Mouse (Mus musculus): ENCODE results near the gene Eef1b2. TPM values are rescaled to one million over a fixed set of nuclear protein-coding genes. Genes with fewer than 3 reads are reported as not detected.

Gene Eef1b2
- polyA plus RNA-seq, 1 experiment from 2014 or later, result 472 TPM

DNA sequence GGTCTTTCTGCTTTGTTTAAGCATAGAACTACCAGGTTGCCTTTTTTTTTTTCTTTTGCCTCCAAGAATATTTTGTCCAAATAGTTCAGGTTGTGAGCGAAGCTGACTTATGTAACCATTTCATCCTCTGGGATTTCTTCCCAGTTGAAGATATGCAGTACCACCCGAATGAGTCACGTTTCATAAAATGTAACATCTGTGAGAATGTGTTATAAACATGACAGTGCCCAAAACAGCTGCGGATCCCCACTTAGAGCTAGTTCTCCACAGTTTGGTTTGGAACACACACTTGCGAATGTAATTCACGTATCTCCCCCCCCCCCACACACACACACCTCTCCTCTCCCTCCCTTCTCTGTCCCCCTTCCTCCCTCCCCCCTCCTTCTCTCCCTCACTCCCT is 22.8 kb downstream of the Eef1b2 start:
- no peak for ATAC-seq (ENCODE audit: low FRiP score)
- no peaks in the 10 kb centered on the region; the same call in 1 of the 2 replicates for H3K36me3 ChIP-seq
- no peak overlapping the region for H3K27ac ChIP-seq
- 96% methylated on average over 6 of the region's 6 CpGs for WGBS
- H3K27me3 ChIP-seq, result no peaks in the 10 kb centered on the region
- no peak overlapping the region for H3K4me2 ChIP-seq
- peaks cover 13% of the 10 kb centered on the region for H3K4me1 ChIP-seq (replicated peaks)
- peaks cover 10% of the 10 kb centered on the region; the same call in 1 of the 2 replicates for H3K9me3 ChIP-seq
- no peak overlapping the region for H3K4me3 ChIP-seq
- H3K9ac ChIP-seq, result no peak overlapping the region

DNA sequence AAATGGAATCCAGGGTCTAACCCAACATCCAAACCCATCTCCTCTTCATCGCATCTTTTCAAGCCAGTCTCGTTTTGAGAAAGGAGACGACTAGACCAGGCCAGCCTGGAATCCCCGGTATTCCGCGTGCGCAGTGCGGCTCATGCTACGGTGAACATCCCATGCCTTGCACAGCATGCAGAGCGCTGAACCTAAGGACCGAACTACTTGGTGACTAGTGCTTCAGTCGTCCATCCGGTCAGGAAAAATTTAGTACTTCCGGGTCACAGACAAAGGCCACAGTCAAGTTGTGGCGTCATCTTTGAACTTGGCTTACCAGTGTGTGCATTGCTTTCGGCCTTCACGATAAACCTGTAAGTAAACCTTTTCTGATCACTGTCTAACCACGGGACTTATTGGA is 23.7 kb downstream of the Eef1b2 start:
- no peaks in the 10 kb centered on the region; the same call in 1 of the 2 replicates for H3K36me3 ChIP-seq

DNA sequence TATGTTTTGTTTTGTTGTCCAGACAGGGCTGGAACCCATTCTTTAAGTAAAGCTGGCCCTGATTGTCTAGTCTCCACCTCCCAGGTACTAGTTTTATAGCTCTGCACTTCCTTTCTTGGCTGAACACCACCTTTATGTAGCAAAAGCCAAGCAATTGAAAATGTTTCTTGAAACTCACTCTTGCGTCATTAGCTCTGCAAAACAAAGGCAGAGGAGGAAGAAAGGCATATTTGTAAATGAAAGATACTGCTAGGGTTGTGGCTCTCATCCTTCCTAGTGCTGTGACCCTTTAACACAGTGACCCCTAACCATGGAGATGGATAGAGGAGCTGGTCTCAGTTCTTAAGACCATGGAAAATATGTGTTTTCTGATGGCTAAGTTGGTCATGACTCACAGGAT is 25.0 kb downstream of the Eef1b2 start:
- 61% methylated on average over 1 of the region's 1 CpGs for WGBS
- Histone ChIP-seq H3K4me3 (no peak overlapping the region), H3K4me2 (no peak overlapping the region), H3K27ac (no peak overlapping the region), H3K36me3 (no peaks in the 10 kb centered on the region; the same call in 1 of the 2 replicates), H3K9ac (no peak overlapping the region), H3K4me1 (replicated peaks) (peaks cover 24% of the 10 kb centered on the region), H3K9me3 (peaks cover 10% of the 10 kb centered on the region; the same call in 1 of the 2 replicates), H3K27me3 (no peaks in the 10 kb centered on the region)
- ATAC-seq (ENCODE audit: low FRiP score), result no peak

More for the DNA sequence above, 23.7 kb downstream of the Eef1b2 start:
- H3K4me1 ChIP-seq (replicated peaks), result peaks cover 23% of the 10 kb centered on the region
- no peak overlapping the region for H3K9ac ChIP-seq
- no peak overlapping the region for H3K4me2 ChIP-seq
- 95% methylated on average over 18 of the region's 18 CpGs for WGBS
- no peak overlapping the region for H3K27ac ChIP-seq
- no peak overlapping the region for H3K4me3 ChIP-seq
- no peaks in the 10 kb centered on the region for H3K27me3 ChIP-seq
- ATAC-seq (ENCODE audit: low FRiP score), result no peak
- H3K9me3 ChIP-seq, result peaks cover 10% of the 10 kb centered on the region; the same call in 1 of the 2 replicates

DNA sequence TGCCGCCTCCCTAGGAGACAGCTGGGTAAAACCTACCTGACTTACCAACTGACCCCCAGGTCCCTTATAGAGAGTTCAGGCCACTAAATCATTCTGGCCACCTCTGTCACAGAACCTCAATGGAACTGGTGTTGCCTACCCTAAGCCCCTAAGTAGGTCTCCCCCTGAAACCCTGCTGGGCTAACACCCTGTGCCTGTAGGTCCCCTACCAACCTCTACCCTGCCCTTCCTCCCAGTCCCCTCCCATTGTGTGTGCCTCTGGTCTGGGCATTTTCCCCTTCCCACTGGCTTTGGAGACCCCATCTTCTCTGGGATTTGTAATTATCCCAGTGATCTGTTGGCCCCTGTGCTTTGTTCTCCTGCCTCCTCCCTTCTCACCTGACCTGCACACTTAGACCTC is 26.8 kb downstream of the Eef1b2 start:
- Histone ChIP-seq H3K36me3 (no peaks in the 10 kb centered on the region; the same call in 1 of the 2 replicates), H3K4me1 (replicated peaks) (peaks cover 24% of the 10 kb centered on the region), H3K27me3 (no peaks in the 10 kb centered on the region), H3K9me3 (peaks cover 10% of the 10 kb centered on the region; the same call in 1 of the 2 replicates), H3K27ac (peak overlapping the region; percentile 88), H3K4me3 (no peak overlapping the region), H3K4me2 (no peak overlapping the region), H3K9ac (peak overlapping the region; percentile 58)
- ATAC-seq (ENCODE audit: low FRiP score), result peak; percentile 62; the same call in 1 of the 2 replicates
- WGBS, result 79% methylated on average over 1 of the region's 1 CpGs

DNA sequence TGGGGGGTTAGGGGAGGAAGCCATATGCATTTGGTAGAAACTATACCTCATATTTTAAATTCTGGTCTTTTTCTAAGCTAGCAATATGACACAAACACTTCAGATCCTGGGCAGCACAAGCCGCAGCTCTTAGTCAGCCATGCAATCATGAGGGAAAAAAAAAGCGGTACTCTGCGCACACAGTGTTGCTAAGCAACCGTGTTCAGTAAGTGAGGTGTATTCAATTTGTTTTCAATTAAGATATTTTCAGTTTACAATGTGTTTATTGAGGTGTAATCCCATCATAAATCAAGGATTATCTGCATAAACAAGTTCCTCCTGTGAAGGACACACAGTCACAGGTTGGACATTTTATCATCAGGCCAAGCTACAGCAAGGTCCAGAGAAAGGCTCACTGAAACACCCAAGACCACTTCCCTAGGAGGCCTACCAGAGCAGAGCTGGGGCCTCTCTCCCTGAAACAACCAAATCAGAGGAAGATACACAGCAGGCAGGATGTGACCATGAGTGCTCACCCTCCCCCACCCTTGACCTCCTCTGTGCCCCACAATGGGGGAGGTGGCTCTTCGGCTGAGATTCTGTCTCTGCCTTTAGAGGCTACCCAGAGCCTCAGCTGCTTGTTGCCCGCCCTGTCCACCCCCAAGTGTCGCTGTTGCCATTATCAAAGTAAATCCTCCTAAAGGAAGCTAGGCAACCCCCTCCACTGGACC is 27.5 kb downstream of the Eef1b2 start:
- no peaks in the 10 kb centered on the region; the same call in 1 of the 2 replicates for H3K36me3 ChIP-seq
- H3K4me1 ChIP-seq (replicated peaks), result peaks cover 24% of the 10 kb centered on the region
- H3K27ac ChIP-seq, result peak overlapping the region; percentile 88
- H3K27me3 ChIP-seq, result no peaks in the 10 kb centered on the region
- peak overlapping the region; percentile 58; the same call in 1 of the 2 replicates for H3K9ac ChIP-seq
- 4% methylated on average over 7 of the region's 7 CpGs for WGBS
- peak; percentile 87 for ATAC-seq (ENCODE audit: low FRiP score)
- H3K4me2 ChIP-seq, result no peak overlapping the region
- peaks cover 10% of the 10 kb centered on the region; the same call in 1 of the 2 replicates for H3K9me3 ChIP-seq
- no peak overlapping the region for H3K4me3 ChIP-seq

DNA sequence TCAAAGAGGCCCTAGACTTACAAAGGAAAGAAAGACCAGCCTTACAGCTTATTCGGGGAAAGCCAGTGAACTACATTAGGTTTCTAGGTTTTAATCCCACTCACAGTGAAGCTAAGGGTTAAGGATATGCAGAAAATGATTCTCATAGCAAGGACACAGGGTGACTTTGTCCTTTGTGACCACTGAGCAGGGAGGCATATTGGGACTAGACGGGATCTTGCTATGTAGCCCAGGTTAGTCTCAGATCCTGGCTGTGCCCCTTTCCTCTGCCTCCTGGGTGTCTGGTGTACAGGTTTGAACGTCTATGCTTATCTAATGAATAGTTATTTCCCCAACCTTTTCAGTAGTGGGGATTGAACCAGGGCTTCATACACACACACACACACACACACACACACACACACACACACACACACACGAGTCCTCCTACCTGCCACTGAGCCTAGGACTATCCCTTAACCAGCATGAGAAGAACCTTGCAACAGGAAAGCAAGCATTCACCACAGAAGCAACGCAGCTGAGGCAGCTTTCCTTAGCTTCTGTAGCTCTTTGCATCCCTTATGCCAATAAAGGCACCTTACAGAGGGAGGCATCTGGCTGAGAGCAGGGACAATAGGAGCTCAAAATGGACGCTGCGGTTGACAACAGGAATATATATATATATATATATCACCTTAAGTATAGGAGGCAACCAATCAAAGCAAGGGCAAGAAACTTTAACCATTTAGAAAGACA is 28.2 kb downstream of the Eef1b2 start:
- Histone ChIP-seq H3K27me3 (no peaks in the 10 kb centered on the region), H3K4me2 (no peak overlapping the region), H3K36me3 (no peaks in the 10 kb centered on the region; the same call in 1 of the 2 replicates), H3K9me3 (peaks cover 8% of the 10 kb centered on the region; the same call in 1 of the 2 replicates), H3K4me1 (replicated peaks) (peaks cover 24% of the 10 kb centered on the region), H3K27ac (peak overlapping the region; percentile 88), H3K4me3 (no peak overlapping the region), H3K9ac (no peak overlapping the region)
- ATAC-seq (ENCODE audit: low FRiP score), result 0 out of 2 replicates have a peak, but pooled peaks have one; percentile 40
- 19% methylated on average over 7 of the region's 7 CpGs for WGBS

DNA sequence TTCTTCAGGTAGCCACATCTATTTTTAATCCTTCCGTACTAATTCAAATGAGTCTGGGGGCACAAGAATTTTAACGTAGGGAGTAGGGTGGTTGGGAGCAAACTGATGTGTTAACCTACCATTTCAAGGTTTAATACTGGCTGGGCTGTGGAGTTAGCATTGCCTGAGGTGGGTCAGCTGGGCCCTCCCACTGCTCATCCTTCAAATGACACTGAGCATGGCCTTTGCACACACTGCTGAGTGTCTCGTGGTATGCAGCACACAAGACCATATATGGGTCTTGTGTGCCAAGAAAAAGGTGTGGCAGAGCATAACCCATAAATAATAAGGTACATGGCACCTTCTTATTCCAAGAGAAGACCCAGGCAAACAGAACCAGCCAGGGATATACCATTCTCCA is 31.0 kb downstream of the Eef1b2 start:
- no peak for ATAC-seq (ENCODE audit: low FRiP score)
- Histone ChIP-seq H3K4me1 (replicated peaks) (peaks cover 24% of the 10 kb centered on the region), H3K36me3 (no peaks in the 10 kb centered on the region), H3K27ac (no peak overlapping the region), H3K27me3 (no peaks in the 10 kb centered on the region), H3K9ac (no peak overlapping the region), H3K4me3 (no peak overlapping the region), H3K9me3 (no peaks in the 10 kb centered on the region), H3K4me2 (no peak overlapping the region)
- WGBS, result 85% methylated on average over 3 of the region's 3 CpGs

DNA sequence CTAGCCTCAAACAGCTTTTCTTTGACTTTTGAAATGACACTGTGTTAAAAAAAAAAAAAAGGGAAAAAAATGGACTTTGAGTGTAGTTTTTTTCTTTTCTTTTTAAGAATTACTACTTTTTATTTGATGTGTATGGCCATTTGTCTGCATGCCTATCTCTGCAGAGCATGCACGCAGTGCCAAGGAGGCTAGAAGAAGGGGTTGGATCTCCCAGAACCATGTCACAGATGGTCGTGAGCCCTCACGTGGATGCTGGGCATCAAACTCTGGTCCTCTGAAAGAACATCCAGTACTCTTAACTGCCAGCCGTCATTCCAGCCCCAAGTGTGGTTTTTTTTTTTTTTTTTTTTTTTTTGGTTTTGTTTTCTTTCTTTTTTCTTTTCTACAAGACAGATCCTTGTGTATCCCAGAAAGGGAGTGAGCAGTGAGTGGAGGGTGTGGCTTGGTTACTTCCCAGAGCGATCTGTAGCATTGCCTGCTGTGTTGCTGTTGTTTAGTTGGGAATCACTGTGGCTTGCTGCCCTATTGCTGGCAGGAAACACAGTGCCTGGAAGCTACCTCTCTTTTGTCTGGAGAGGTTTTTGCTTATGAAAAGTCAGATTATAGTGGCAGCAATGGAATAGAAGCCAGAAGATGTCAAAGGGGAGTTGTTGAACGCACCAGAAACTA is 33.4 kb downstream of the Eef1b2 start:
- 12% methylated on average over 6 of the region's 6 CpGs for WGBS
- H3K4me3 ChIP-seq, result no peak overlapping the region
- H3K9ac ChIP-seq, result no peak overlapping the region
- peaks cover 21% of the 10 kb centered on the region for H3K4me1 ChIP-seq (replicated peaks)
- no peaks in the 10 kb centered on the region for H3K27me3 ChIP-seq
- no peaks in the 10 kb centered on the region for H3K9me3 ChIP-seq
- no peaks in the 10 kb centered on the region for H3K36me3 ChIP-seq
- H3K27ac ChIP-seq, result no peak overlapping the region
- no peak for ATAC-seq (ENCODE audit: low FRiP score)
- no peak overlapping the region for H3K4me2 ChIP-seq

DNA sequence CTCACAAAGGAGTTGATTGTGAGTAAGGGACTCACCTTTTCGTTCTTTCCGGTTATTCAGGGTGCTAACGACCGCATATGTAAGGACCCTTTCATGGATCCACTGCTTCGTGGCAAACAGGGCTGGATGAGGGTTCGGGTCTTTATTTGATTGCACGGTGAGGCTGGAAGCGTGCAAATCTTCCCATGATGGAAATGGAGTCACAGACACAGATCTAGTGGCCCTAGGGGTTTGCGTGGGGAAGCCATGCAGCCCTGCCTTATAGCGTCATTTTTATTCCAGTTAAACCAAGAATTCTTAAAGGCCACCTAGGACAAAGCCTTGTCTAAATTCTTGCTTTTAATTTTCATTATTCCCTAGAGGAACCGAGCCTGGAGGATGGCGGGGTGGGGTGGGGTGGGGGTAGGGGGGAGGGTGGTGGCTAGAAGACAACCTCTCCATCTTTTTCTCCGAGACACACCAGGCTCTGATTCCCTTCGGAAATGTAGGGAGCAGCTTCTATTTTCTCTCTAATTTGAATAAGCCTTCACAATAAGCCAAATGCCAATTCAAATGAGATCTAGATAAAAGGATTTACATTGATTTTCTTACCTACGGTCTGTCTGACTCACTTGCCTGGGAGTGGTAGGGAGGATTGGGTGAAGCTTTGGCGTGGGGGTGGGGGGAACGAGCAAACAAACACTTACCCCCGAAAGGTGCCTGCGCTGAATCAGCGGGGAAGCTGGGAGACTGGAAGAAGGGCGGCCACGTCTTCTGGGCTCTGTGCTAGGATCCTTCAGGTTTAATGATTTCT is 37.0 kb downstream of the Eef1b2 start:
- H3K27ac ChIP-seq, result peak overlapping the region; percentile 71

DNA sequence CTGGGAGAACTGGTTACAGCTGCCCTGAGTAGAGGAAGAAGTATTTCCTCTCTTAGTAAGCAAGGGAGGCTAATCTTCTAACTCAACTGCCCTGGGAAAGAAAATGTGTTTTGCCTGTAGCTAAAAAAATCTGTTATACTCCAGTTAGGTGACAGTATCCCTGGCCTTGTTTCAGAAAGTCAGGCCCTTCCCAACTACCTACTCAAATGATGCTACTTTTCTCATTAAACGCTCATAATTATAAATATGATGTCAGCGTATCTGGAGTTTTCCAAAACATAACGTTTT is 37.6 kb downstream of the Eef1b2 start, which contains the start of gene Gpr1:
TSS of gene Gpr1 (minus strand) at position 273 of the 288 bp plus-strand sequence.
- Histone ChIP-seq H3K4me3 (peak within 1 kb of the TSS; percentile 21), H3K27me3 (no peaks in the 10 kb centered on the region), H3K4me2 (peak within 1 kb of the TSS; percentile 50), H3K9ac (peak within 1 kb of the TSS; percentile 58), H3K4me1 (replicated peaks) (peaks cover 17% of the 10 kb centered on the region), H3K27ac (peak within 1 kb of the TSS; percentile 71), H3K9me3 (no peaks in the 10 kb centered on the region), H3K36me3 (no peaks in the 10 kb centered on the region)
- WGBS, result 37% methylated on average over 3 of the region's 3 CpGs
- ATAC-seq (ENCODE audit: low FRiP score), result no peak; the same call in 1 of the 2 replicates

More for the DNA sequence above, 37.0 kb downstream of the Eef1b2 start:
- WGBS, result 19% methylated on average over 22 of the region's 22 CpGs
- no peaks in the 10 kb centered on the region for H3K27me3 ChIP-seq
- ATAC-seq (ENCODE audit: low FRiP score), result peak; percentile 59; the same call in 1 of the 2 replicates
- peaks cover 17% of the 10 kb centered on the region for H3K4me1 ChIP-seq (replicated peaks)
- no peaks in the 10 kb centered on the region for H3K36me3 ChIP-seq
- peak overlapping the region; percentile 21 for H3K4me3 ChIP-seq
- H3K9me3 ChIP-seq, result no peaks in the 10 kb centered on the region
- peak overlapping the region; percentile 58 for H3K9ac ChIP-seq
- peak overlapping the region; percentile 50 for H3K4me2 ChIP-seq

DNA sequence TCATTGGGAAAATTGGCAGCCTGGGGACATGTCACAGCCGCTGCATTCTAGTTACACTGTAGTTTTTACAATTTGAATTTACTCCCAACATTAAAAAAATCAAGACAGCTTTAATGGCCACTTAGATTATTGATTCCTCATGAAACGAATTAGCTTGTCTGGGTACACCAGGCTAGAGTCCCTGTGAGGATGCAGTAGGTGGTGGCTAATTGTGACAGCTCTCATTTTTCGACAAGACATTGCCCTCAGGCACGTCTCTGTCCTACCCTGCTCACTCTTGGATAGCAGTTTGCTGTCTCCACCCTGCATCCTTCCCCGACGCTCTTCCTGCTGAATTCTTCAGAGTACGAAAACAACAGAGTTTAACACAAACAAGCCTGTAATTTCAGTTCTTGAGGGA is 38.0 kb downstream of the Eef1b2 start:
- Histone ChIP-seq H3K4me1 (replicated peaks) (peaks cover 17% of the 10 kb centered on the region), H3K27me3 (no peaks in the 10 kb centered on the region), H3K9me3 (no peaks in the 10 kb centered on the region), H3K4me3 (no peak overlapping the region), H3K27ac (peak overlapping the region; percentile 71; the same call in 1 of the 2 replicates), H3K4me2 (no peak overlapping the region), H3K36me3 (no peaks in the 10 kb centered on the region), H3K9ac (no peak overlapping the region)
- 42% methylated on average over 7 of the region's 7 CpGs for WGBS
- ATAC-seq (ENCODE audit: low FRiP score), result no peak
